Mouse (Mus musculus): Measurements from ENCODE around the gene Tubg1. TPM values are rescaled to one million over a fixed set of nuclear protein-coding genes. Genes with fewer than 3 reads are reported as not detected.

The Tubg1 gene
- polyA plus RNA-seq, 1 experiment from 2014 or later: 20.8 TPM

GRCm38 (mm10) chr11:101142215-101142967 is 22.7 kb downstream of the Tubg1 start:
- Histone ChIP-seq H3K9ac (replicated peaks) (no peak overlapping the region), H3K4me1 (ENCODE audit: insufficient read depth) (peaks cover 14% of the 10 kb centered on the region), H3K27me3 (ENCODE audit: insufficient read depth, low read length) (peaks cover 19% of the 10 kb centered on the region), H3K9me3 (ENCODE audit: low read length) (no peaks in the 10 kb centered on the region), H3K4me3 (ENCODE audit: low read depth, low read length) (no peak overlapping the region), H3K4me2 (ENCODE audit: low read depth, low read length) (no peak overlapping the region), H3K36me3 (replicated peaks; ENCODE audit: insufficient read depth, low read length) (no peaks in the 10 kb centered on the region), H3K27ac (ENCODE audit: low read depth) (no peak overlapping the region)
- WGBS (ENCODE audit: insufficient replicate concordance): 80% methylated on average over 10 of the region's 10 CpGs
- no peak for TF ChIP-seq CTCF (IDR thresholded peaks at IDR 0.05; ENCODE audit: low read depth)
- TF ChIP-seq EP300 (IDR thresholded peaks at IDR 0.05; ENCODE audit: low read depth): no peak
- ATAC-seq: no peak
- DNase-seq: no peak

DNA sequence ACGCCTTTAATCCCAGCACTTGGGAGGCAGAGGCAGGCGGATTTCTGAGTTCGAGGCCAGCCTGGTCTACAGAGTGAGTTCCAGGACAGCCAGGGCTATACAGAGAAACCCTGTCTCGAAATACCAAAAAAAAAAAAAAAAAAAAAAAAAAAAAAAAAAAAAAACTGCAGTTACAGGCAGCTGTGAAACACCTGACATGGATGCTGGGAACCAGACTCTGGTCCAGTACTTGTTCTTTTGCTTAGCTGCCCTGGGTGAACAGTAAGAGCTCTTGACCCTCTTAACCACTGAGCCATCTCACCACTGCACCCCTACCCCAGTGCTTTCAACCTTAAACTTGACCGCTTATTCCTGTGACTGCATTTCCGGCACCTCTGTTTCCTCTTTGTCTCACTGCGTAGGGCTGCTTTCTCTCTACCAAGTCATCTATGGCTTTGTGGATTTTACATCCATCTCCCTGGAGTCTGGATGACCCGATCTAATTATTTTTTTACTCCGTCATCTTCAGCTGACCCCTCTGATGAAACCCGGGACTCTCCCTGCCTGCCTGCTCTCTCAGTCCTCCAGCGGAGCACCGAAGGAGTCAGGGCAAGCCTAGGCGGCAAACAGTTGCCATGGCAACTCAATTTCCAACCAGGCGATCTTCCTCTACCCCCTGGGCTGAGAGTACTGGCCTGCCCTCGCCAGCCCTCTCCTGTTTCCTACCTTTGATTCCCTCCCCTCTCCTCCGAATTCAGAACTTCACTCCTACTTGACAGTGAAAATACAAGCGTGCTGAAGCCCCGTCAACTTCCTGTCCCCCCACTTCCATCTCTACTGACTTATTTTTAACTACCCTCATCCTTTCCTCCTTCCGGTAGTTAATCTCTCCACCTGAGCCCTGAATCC is 23.8 kb downstream of the Tubg1 start:
- 0 out of 2 replicates have a peak, but pooled peaks have one; percentile 23 for ATAC-seq
- 17% methylated on average over 18 of the region's 19 CpGs for WGBS (ENCODE audit: insufficient replicate concordance)
- H3K4me2 ChIP-seq (ENCODE audit: low read depth, low read length): peak overlapping the region; percentile 70

DNA sequence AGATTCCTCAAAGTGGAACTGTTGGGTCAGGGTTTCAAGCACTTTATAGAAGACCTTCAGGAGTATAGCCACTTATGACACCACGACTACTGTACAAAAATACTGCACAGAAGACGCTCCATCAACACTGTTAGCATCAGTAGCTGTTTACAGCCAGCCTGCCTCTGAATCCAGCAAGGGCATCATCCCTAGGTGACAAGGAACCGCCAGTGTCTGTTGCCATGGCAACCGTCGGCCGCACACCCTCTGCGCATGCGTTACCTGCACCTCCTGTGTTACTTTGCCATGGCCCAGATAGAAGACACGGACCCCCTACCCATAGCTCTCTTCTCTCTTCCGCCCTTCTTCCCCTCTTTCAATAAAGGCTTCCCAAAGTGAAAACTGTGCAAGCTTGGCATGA is 26.6 kb downstream of the Tubg1 start:
- H3K27me3 ChIP-seq (ENCODE audit: insufficient read depth, low read length): 0 out of 2 replicates have a peak, but pooled peaks cover 2% of the 10 kb centered on the region
- H3K36me3 ChIP-seq (replicated peaks; ENCODE audit: insufficient read depth, low read length): no peaks in the 10 kb centered on the region
- no peak overlapping the region for H3K27ac ChIP-seq (ENCODE audit: low read depth)
- H3K4me1 ChIP-seq (ENCODE audit: insufficient read depth): peaks cover 8% of the 10 kb centered on the region
- TF ChIP-seq CTCF (IDR thresholded peaks at IDR 0.05; ENCODE audit: low read depth) (no peak), EP300 (IDR thresholded peaks at IDR 0.05; ENCODE audit: low read depth) (no peak)
- ATAC-seq (no peak), DNase-seq (no peak)
- H3K9me3 ChIP-seq (ENCODE audit: low read length): no peaks in the 10 kb centered on the region
- H3K4me3 ChIP-seq (ENCODE audit: low read depth, low read length): no peak overlapping the region
- no peak overlapping the region for H3K9ac ChIP-seq (replicated peaks)
- H3K4me2 ChIP-seq (ENCODE audit: low read depth, low read length): no peak overlapping the region
- 40% methylated on average over 10 of the region's 10 CpGs for WGBS (ENCODE audit: insufficient replicate concordance)

More for the DNA sequence above, 23.8 kb downstream of the Tubg1 start:
- H3K9me3 ChIP-seq (ENCODE audit: low read length): no peaks in the 10 kb centered on the region
- H3K4me3 ChIP-seq (ENCODE audit: low read depth, low read length): peak overlapping the region; percentile 34
- DNase-seq: no peak
- H3K36me3 ChIP-seq (replicated peaks; ENCODE audit: insufficient read depth, low read length): no peaks in the 10 kb centered on the region
- no peak overlapping the region for H3K9ac ChIP-seq (replicated peaks)
- no peak overlapping the region for H3K27ac ChIP-seq (ENCODE audit: low read depth)
- peaks cover 14% of the 10 kb centered on the region for H3K4me1 ChIP-seq (ENCODE audit: insufficient read depth)
- no peak for TF ChIP-seq CTCF (IDR thresholded peaks at IDR 0.05; ENCODE audit: low read depth)
- TF ChIP-seq EP300 (IDR thresholded peaks at IDR 0.05; ENCODE audit: low read depth): no peak
- peaks cover 19% of the 10 kb centered on the region for H3K27me3 ChIP-seq (ENCODE audit: insufficient read depth, low read length)

- no peak for TF ChIP-seq CTCF (IDR thresholded peaks at IDR 0.05; ENCODE audit: low read depth)
- Histone ChIP-seq H3K27me3 (ENCODE audit: insufficient read depth, low read length) (0 out of 2 replicates have a peak, but pooled peaks cover 2% of the 10 kb centered on the region), H3K9me3 (ENCODE audit: low read length) (no peaks in the 10 kb centered on the region), H3K36me3 (replicated peaks; ENCODE audit: insufficient read depth, low read length) (no peaks in the 10 kb centered on the region), H3K9ac (replicated peaks) (no peak overlapping the region), H3K27ac (ENCODE audit: low read depth) (no peak overlapping the region), H3K4me1 (ENCODE audit: insufficient read depth) (peaks cover 4% of the 10 kb centered on the region), H3K4me2 (ENCODE audit: low read depth, low read length) (no peak overlapping the region), H3K4me3 (ENCODE audit: low read depth, low read length) (no peak overlapping the region)
- DNase-seq: no peak
- 76% methylated on average over 10 of the region's 10 CpGs for WGBS (ENCODE audit: insufficient replicate concordance)
- no peak for ATAC-seq
These were observed 29.0 kb downstream of the Tubg1 start for GRCm38 (mm10) chr11:101148751-101149150.

DNA sequence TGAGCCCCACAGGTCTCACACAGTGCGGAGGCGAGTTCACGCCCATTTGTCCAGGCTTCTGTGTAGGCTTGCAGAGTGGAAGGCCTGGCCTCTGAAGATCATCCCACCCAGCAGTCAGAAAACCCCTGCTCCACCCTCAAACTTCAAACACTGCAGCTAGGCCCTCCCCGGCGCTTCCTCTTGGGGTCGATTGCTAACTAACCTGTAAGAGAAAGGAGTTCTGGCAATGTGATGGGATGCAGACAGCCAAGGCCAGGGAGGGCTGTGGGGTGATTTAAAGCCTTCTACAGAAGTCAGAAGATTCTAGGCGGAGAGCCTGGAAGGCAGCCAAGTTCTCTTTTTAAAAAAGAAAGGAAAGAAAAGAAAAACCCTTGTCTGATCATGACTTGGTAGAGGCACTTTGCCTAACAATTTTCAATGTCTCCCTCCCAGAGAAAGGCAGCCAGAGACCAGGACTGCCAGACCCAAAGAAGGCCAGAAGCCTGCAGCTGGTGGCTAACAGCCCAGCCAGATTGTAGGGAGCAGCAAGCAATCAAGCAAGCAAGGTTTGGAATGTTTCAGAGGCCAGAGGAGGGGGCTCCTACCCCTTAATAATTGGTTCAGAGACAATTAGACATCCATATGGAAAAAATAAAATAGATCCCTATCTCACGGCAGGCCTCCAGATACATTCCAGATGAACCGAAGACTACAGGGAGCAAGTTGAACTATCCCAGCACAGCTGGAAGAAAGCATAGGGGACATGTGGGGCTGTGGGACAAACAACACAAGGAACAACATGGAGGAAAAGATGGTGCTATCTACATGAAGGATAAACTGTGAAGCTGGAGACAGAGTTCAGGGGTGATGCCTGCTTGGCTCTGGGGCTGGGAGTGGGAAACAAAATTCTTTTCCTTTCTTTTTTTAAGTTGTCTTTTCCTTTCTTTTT is 29.7 kb downstream of the Tubg1 start:
- ATAC-seq: no peak
- no peak overlapping the region for H3K27ac ChIP-seq (ENCODE audit: low read depth)
- WGBS (ENCODE audit: insufficient replicate concordance): 56% methylated on average over 9 of the region's 9 CpGs

More for the DNA sequence above, 29.7 kb downstream of the Tubg1 start:
- TF ChIP-seq CTCF (IDR thresholded peaks at IDR 0.05; ENCODE audit: low read depth): no peak
- no peak for TF ChIP-seq EP300 (IDR thresholded peaks at IDR 0.05; ENCODE audit: low read depth)
- Histone ChIP-seq H3K9me3 (ENCODE audit: low read length) (no peaks in the 10 kb centered on the region), H3K4me2 (ENCODE audit: low read depth, low read length) (no peak overlapping the region), H3K9ac (replicated peaks) (no peak overlapping the region), H3K4me1 (ENCODE audit: insufficient read depth) (no peaks in the 10 kb centered on the region), H3K4me3 (ENCODE audit: low read depth, low read length) (no peak overlapping the region), H3K27me3 (ENCODE audit: insufficient read depth, low read length) (0 out of 2 replicates have a peak, but pooled peaks cover 2% of the 10 kb centered on the region), H3K36me3 (replicated peaks; ENCODE audit: insufficient read depth, low read length) (no peaks in the 10 kb centered on the region)
- DNase-seq: no peak
